Mouse (Mus musculus) thymus, postnatal 14 days (tissue): ENCODE measurements at regions not wholly inside any gene's neighbourhood (a gene's known extent, or its start where the extent isn't known, plus 50 kb on each side); places are given as distances from the start of the nearest gene placed in this dataset.
A peak's percentile ranks its signal among the peaks of the same experiment; 100 is the strongest.
"Not testable (repeated sequence)": the region's sequence is repeated elsewhere in the genome, so short reads cannot be mapped to it uniquely, and the experiment has no call there.

ENCODE experiments used
- DNase-seq: peaks from one replicate; pipeline ENCODE4 v3.0.0; 2021

- DNase-seq, result no peak
Measured at GRCm38 (mm10) chr2:168424277-168425099, 143.0 kb upstream of the Kcng1 start.

GRCm38 (mm10) chr2:168423551-168423950, 142.0 kb upstream of the Kcng1 start:
- DNase-seq, result no peak

GRCm38 (mm10) chr2:168415140-168415539, 133.6 kb upstream of the Kcng1 start:
- DNase-seq, result peak; percentile 57

- DNase-seq, result no peak
Measured at GRCm38 (mm10) chr2:168414110-168414872, 132.8 kb upstream of the Kcng1 start.

- peak; percentile 64 for DNase-seq
Measured at GRCm38 (mm10) chr2:168412853-168413252, 131.3 kb upstream of the Kcng1 start.

- no peak for DNase-seq
Measured at GRCm38 (mm10) chr2:168402782-168403513, 121.4 kb upstream of the Kcng1 start.

- no peak for DNase-seq
Measured at GRCm38 (mm10) chr2:168399088-168399709, 117.7 kb upstream of the Kcng1 start.

- no peak for DNase-seq
Measured at GRCm38 (mm10) chr2:168396316-168396715, 114.8 kb upstream of the Kcng1 start.

GRCm38 (mm10) chr2:168393341-168393740, 111.8 kb upstream of the Kcng1 start:
- DNase-seq, result no peak

GRCm38 (mm10) chr2:168392171-168392570, 110.6 kb upstream of the Kcng1 start:
- not testable (repeated sequence) for DNase-seq

GRCm38 (mm10) chr2:168380606-168381005, 99.1 kb upstream of the Kcng1 start:
- DNase-seq, result no peak

GRCm38 (mm10) chr2:168372356-168372755, 90.8 kb upstream of the Kcng1 start:
- DNase-seq, result no peak

- no peak for DNase-seq
Measured at GRCm38 (mm10) chr2:168371245-168371644, 89.7 kb upstream of the Kcng1 start.

- DNase-seq, result no peak
Measured at GRCm38 (mm10) chr2:168359200-168359599, 77.7 kb upstream of the Kcng1 start.

GRCm38 (mm10) chr2:168358551-168358950, 77.0 kb upstream of the Kcng1 start:
- no peak for DNase-seq

- peak; percentile 12 for DNase-seq
Measured at GRCm38 (mm10) chr2:168357815-168358214, 76.3 kb upstream of the Kcng1 start.

- peak; percentile 10 for DNase-seq
Measured at GRCm38 (mm10) chr2:168354397-168354796, 72.9 kb upstream of the Kcng1 start.

- no peak for DNase-seq
Measured at GRCm38 (mm10) chr2:168352626-168353025, 71.1 kb upstream of the Kcng1 start.

GRCm38 (mm10) chr2:168352194-168352593, 70.7 kb upstream of the Kcng1 start:
- no peak for DNase-seq

GRCm38 (mm10) chr2:168345384-168345783, 63.8 kb upstream of the Kcng1 start:
- no peak for DNase-seq

GRCm38 (mm10) chr2:168343705-168344104, 62.2 kb upstream of the Kcng1 start:
- DNase-seq, result no peak

- no peak for DNase-seq
Measured at GRCm38 (mm10) chr2:168338819-168339218, 57.3 kb upstream of the Kcng1 start.

- no peak for DNase-seq
Measured at GRCm38 (mm10) chr2:168338382-168338781, 56.8 kb upstream of the Kcng1 start.
